In the genomic region with DNA sequence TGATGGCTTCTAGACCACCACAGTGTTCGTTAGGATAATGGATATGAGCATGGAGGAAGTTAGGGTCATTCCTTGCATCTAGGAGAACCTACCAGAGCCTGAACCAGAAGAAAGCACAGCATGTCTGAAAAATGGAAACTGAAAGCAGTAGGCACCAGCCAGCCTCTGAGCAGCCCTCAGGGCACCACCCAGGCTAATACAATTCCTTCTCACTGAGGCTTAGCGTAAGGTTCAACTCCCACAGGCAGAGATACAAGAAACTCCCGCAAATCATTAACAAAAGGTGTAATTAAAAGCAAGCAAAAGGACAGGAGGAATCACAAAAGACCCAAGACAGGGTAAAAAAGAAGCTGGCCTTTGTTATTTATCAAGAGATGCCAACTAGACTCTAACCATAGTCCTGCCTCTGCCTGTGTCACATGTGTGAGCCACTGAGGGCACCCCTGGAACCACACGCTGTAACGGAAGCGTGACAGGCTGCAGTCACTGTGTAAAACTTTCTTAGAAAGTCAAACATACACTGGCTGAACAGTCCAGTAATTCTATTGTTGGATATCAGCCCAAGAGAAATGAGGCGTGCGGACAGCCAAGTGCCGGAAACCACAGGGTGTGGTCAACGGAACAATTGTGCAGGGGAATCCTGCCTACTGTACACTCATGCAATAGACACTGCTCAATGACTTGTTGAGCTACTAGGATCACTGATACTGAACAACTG, we compare ENCODE assay signal across 10 mouse cellular contexts. TPM values are rescaled to one million over a fixed set of nuclear protein-coding genes. Genes with fewer than 3 reads are reported as not detected.
DNase-seq lines count a peak whose midpoint lies in the region; ATAC-seq and TF ChIP-seq lines count a peak whose summit lies in the region.
"Had no signal": no experiment of that assay in that cellular context is flagged by ENCODE, and none has a peak within 500 bp of the region (broad histone marks: within the 10 kb centered on the region; RNA-seq: fewer than 3 reads in every experiment).

No protein-coding gene starts in this region.

- H3K9me3 ChIP-seq in heart, embryonic 10.5 days = no peaks in the 10 kb centered on the region
- H3K9me3 ChIP-seq in MEL (replicated peaks; ENCODE audit: insufficient read depth, low read length) = no peaks in the 10 kb centered on the region
- H3K9me3 ChIP-seq in forebrain, postnatal 0 days (ENCODE audit: low read length) = no peaks in the 10 kb centered on the region
- H3K9me3 ChIP-seq: hindbrain, embryonic 10.5 days; lung, embryonic 15.5 days had no signal

- peaks cover 43% of the 10 kb centered on the region; the same call in 1 of the 2 replicates for H3K27me3 ChIP-seq in heart, embryonic 10.5 days (ENCODE audit: insufficient read depth, poor library complexity, severe bottlenecking)
- H3K27me3 ChIP-seq in MEL (ENCODE audit: control insufficient read depth in 1 of 2, insufficient read depth in 2 of 2, low read length in 2 of 2) = no peaks in the 10 kb centered on the region
- H3K27me3 ChIP-seq in kidney, adult 2 months (replicated peaks; ENCODE audit: control insufficient read depth, insufficient read depth, low read length) = no peaks in the 10 kb centered on the region
- H3K27me3 ChIP-seq in forebrain, postnatal 0 days (ENCODE audit: insufficient read depth, low read length) = no peaks in the 10 kb centered on the region
- H3K27me3 ChIP-seq: lung, embryonic 15.5 days had no signal

- H3K9ac ChIP-seq in MEL (ENCODE audit: control insufficient read depth, low read depth, low read length, poor library complexity, severe bottlenecking) = peak overlapping the region; percentile 47
- H3K9ac ChIP-seq in forebrain, postnatal 0 days = no peak overlapping the region
- H3K9ac ChIP-seq: lung, embryonic 15.5 days had no signal

- no peak for ATAC-seq in forebrain, postnatal 0 days

- TF ChIP-seq POLR2A in MEL (IDR thresholded peaks at IDR 0.05; ENCODE audit: control insufficient read depth in 1 of 2, insufficient read depth in 1 of 2, low read depth in 1 of 2, low read length in 2 of 2, poor library complexity in 1 of 2) = no peak
- no peak for TF ChIP-seq POLR2A in kidney, adult 2 months (IDR thresholded peaks at IDR 0.05; ENCODE audit: low read depth, low read length)

- no peak for TF ChIP-seq RAD21 in MEL (IDR thresholded peaks at IDR 0.05; ENCODE audit: low read depth, low read length)

- H3K27ac ChIP-seq in heart, embryonic 10.5 days = no peak overlapping the region
- H3K27ac ChIP-seq in MEL (ENCODE audit: control insufficient read depth, low read depth, low read length) = peak overlapping the region; percentile 84
- H3K27ac ChIP-seq in kidney, adult 2 months (ENCODE audit: insufficient read depth, low read depth, low read length) = no peak overlapping the region
- no peak overlapping the region for H3K27ac ChIP-seq in forebrain, postnatal 0 days (ENCODE audit: low read depth, low read length)
- H3K27ac ChIP-seq: hindbrain, embryonic 10.5 days; lung, embryonic 15.5 days had no signal

- TF ChIP-seq EP300 in MEL (IDR thresholded peaks at IDR 0.05; ENCODE audit: low read depth in 1 of 2, low read length in 2 of 2) = peak; percentile 29 to 64; a peak in 3 of 4 replicates

- peak; percentile 96 for DNase-seq in heart, adult 11 months
- DNase-seq in heart, embryonic 10.5 days (ENCODE audit: low spot score) = no peak
- peak; percentile 67 for DNase-seq in MEL (ENCODE audit: low read depth, low spot score)
- peak; percentile 69 for DNase-seq in kidney, adult 2 months
- DNase-seq in lung, postnatal 4 days = peak; percentile 56 to 67
- no peak for DNase-seq in forebrain, postnatal 0 days
- no peak for DNase-seq in testis, postnatal 10 days (ENCODE audit: low spot score)
- no peak for DNase-seq in embryo, embryonic 10 days (ENCODE audit: low spot score)

- H3K79me2 ChIP-seq in MEL (ENCODE audit: control insufficient read depth, insufficient read depth, low read length, poor library complexity) = no peaks in the 10 kb centered on the region

- H3K4me1 ChIP-seq in heart, embryonic 10.5 days = no peaks in the 10 kb centered on the region
- H3K4me1 ChIP-seq in MEL (ENCODE audit: control insufficient read depth in 1 of 2, insufficient read depth in 2 of 2, low read length in 2 of 2) = peaks cover 0 to 11% of the 10 kb centered on the region in 2 experiments; a peak in 2 of 4 replicates
- H3K4me1 ChIP-seq in kidney, adult 2 months (ENCODE audit: control insufficient read depth, insufficient read depth, low read length) = peaks cover 11% of the 10 kb centered on the region; the same call in 1 of the 2 replicates
- peaks cover 3% of the 10 kb centered on the region; the same call in 1 of the 2 replicates for H3K4me1 ChIP-seq in forebrain, postnatal 0 days (ENCODE audit: insufficient read depth)
- H3K4me1 ChIP-seq: lung, embryonic 15.5 days had no signal

- H3K4me2 ChIP-seq in forebrain, postnatal 0 days (ENCODE audit: low read depth) = no peak overlapping the region
- H3K4me2 ChIP-seq: lung, embryonic 15.5 days had no signal

- WGBS in heart, embryonic 10.5 days = 78% methylated on average over 10 of the region's 10 CpGs
- WGBS in kidney, adult 2 months = 15% methylated on average over 10 of the region's 10 CpGs
- WGBS in forebrain, postnatal 0 days = 48% methylated on average over 10 of the region's 10 CpGs

- H3K4me3 ChIP-seq in heart, embryonic 10.5 days = no peak overlapping the region
- peak overlapping the region; percentile 17 to 32; a peak in 3 of 4 replicates for H3K4me3 ChIP-seq in MEL (ENCODE audit: control insufficient read depth in 1 of 2, insufficient read depth in 1 of 2, low read depth in 2 of 2, low read length in 2 of 2)
- no peak overlapping the region for H3K4me3 ChIP-seq in kidney, adult 2 months (ENCODE audit: insufficient read depth, low read depth, low read length)
- no peak overlapping the region for H3K4me3 ChIP-seq in forebrain, postnatal 0 days (ENCODE audit: low read depth, low read length)
- H3K4me3 ChIP-seq: hindbrain, embryonic 10.5 days; lung, embryonic 15.5 days had no signal

- TF ChIP-seq CTCF in MEL (IDR thresholded peaks at IDR 0.05 in 2 of 3, conservative IDR thresholded peaks at IDR 0.05 in 1 of 3; ENCODE audit: control insufficient read depth in 1 of 3, insufficient read depth in 1 of 3, low read depth in 2 of 3, low read length in 3 of 3, poor library complexity in 1 of 3, severe bottlenecking in 1 of 3) = no peak
- TF ChIP-seq CTCF in kidney, adult 2 months (conservative IDR thresholded peaks at IDR 0.05; ENCODE audit: insufficient read depth, insufficient read length, low read depth, low read length) = no peak
- no peak for TF ChIP-seq CTCF in forebrain, postnatal 0 days (IDR thresholded peaks at IDR 0.05; ENCODE audit: low read depth)

- no peaks in the 10 kb centered on the region for H3K36me3 ChIP-seq in heart, embryonic 10.5 days
- peaks cover 0 to 6% of the 10 kb centered on the region in 2 experiments; a peak in 1 of 4 replicates for H3K36me3 ChIP-seq in MEL (ENCODE audit: control insufficient read depth in 1 of 2, insufficient read depth in 2 of 2, low read length in 2 of 2)
- no peaks in the 10 kb centered on the region for H3K36me3 ChIP-seq in kidney, adult 2 months (ENCODE audit: control insufficient read depth, insufficient read depth, low read length)
- no peaks in the 10 kb centered on the region for H3K36me3 ChIP-seq in forebrain, postnatal 0 days (ENCODE audit: insufficient read depth)
- H3K36me3 ChIP-seq: hindbrain, embryonic 10.5 days; lung, embryonic 15.5 days had no signal

TF ChIP-seq in MEL, 35 proteins besides CTCF, POLR2A, EP300 and RAD21:
- TF ChIP-seq MYB (IDR thresholded peaks at IDR 0.05; ENCODE audit: low read depth, low read length) (0 out of 2 replicates have a peak, but pooled peaks have one; percentile 43), HCFC1 (IDR thresholded peaks at IDR 0.05; ENCODE audit: low read depth, low read length) (no peak), SIN3A (IDR thresholded peaks at IDR 0.05; ENCODE audit: low read length) (0 out of 2 replicates have a peak, but pooled peaks have one; percentile 41), ETS1 (IDR thresholded peaks at IDR 0.05; ENCODE audit: low read depth, low read length) (0 out of 2 replicates have a peak, but pooled peaks have one; percentile 16), MYC (IDR thresholded peaks at IDR 0.05; ENCODE audit: low read depth, low read length) (peak; percentile 53; the same call in 1 of the 2 replicates), MAX (IDR thresholded peaks at IDR 0.05; ENCODE audit: low read length) (0 out of 2 replicates have a peak, but pooled peaks have one; percentile 20), BHLHE40 (IDR thresholded peaks at IDR 0.05; ENCODE audit: borderline replicate concordance, low read depth, low read length) (no peak), UBTF (IDR thresholded peaks at IDR 0.05; ENCODE audit: borderline replicate concordance, insufficient read depth, low read depth, low read length) (no peak), SMC3 (IDR thresholded peaks at IDR 0.05; ENCODE audit: low read depth, low read length) (no peak), MXI1 (IDR thresholded peaks at IDR 0.05; ENCODE audit: low read depth, low read length) (peak; percentile 26; the same call in 1 of the 2 replicates)
TF ChIP-seq in MEL: peak in this region for 6.

RNA-seq across cellular contexts. Expression of gene Lrrc27, which starts 56.3 kb away (rescaled TPM):
- polyA plus RNA-seq in heart, embryonic 10.5 days (2016; fragmentation: Nextera tagmentation; extraction: Ambion mirVana) = 4.5 TPM in 2 replicates
- 0.54 and 1.0 TPM in 2 replicates for total RNA-seq in MEL (2012; rRNA removed)
- polyA plus RNA-seq in MEL (2012; ENCODE audit: insufficient read depth in 1 of 2, insufficient read length in 2 of 2, low read depth in 1 of 2, low replicate concordance in 2 of 2, missing spikeins in 1 of 2) = 1 to 10 TPM in 1 of 2 experiments, not detected in 1; 1.3 TPM
- polyA plus RNA-seq in kidney, adult 2 months (2012; rRNA removed) = 3.3 and 3.7 TPM in 2 replicates
- total RNA-seq in forebrain, postnatal 0 days (2014; rRNA removed) = 2.5 and 8.1 TPM in 2 replicates
- polyA plus RNA-seq in forebrain, postnatal 0 days (2015; fragmentation: Nextera tagmentation; extraction: Ambion mirVana) = 4.2 and 5.1 TPM in 2 replicates

RNA-seq across cellular contexts. Expression of gene Stk32c, which starts 56.6 kb away (rescaled TPM):
- polyA plus RNA-seq in heart, embryonic 10.5 days (2016; fragmentation: Nextera tagmentation; extraction: Ambion mirVana) = not detected in 2 replicates
- total RNA-seq in MEL (2012; rRNA removed) = 0.07 TPM in 1 of 2 replicates, not detected in the other
- under 1 TPM in 1 of 2 experiments, not detected in 1; 0.21 TPM for polyA plus RNA-seq in MEL (2012; ENCODE audit: insufficient read depth in 1 of 2, insufficient read length in 2 of 2, low read depth in 1 of 2, low replicate concordance in 2 of 2, missing spikeins in 1 of 2)
- 3.1 and 3.2 TPM in 2 replicates for polyA plus RNA-seq in kidney, adult 2 months (2012; rRNA removed)
- total RNA-seq in forebrain, postnatal 0 days (2014; rRNA removed) = 26.3 and 30.7 TPM in 2 replicates
- 1.7 and 2.8 TPM in 2 replicates for polyA plus RNA-seq in forebrain, postnatal 0 days (2015; fragmentation: Nextera tagmentation; extraction: Ambion mirVana)

Comparison
In these comparisons a context has a peak if more than half of its experiments do, and no peak if none do; other contexts are left out.
1. DNase-seq: peak in heart, adult 11 months (single experiment), MEL (single experiment), kidney, adult 2 months (single experiment) and lung, postnatal 4 days (2 of 2); none in heart, embryonic 10.5 days (single experiment), forebrain, postnatal 0 days (single experiment), testis, postnatal 10 days (single experiment) and embryo, embryonic 10 days (single experiment).
2. H3K4me3 ChIP-seq: peak in MEL (2 of 2); none in heart, embryonic 10.5 days (single experiment), kidney, adult 2 months (single experiment) and forebrain, postnatal 0 days (single experiment).